Mouse (Mus musculus): ENCODE data around the gene Slc12a3.

Gene Slc12a3

DNA sequence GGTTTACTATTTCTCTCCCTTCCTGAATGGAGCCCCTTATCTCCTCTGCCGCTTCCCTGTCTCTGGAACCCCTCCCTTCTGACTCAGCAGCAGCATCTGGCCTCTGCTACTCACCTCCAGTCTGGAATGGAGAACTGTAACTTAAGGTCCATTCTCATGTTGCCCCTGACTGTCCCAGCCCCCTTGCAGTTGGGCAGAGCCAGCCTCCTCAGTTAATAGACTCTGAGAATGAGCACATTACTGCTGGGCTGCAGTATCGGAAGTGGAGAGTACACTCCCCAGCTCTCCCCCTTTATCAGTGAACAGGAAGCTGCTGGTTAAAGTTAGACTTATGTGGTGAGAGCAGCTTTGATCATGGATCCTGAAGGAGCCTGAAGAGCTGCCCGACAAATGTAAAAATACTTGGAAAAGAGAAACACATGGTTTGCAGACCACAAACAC lies 46.6 kb downstream of the Slc12a3 start:
- DNase-seq (ENCODE audit: low spot score): no peak

DNA sequence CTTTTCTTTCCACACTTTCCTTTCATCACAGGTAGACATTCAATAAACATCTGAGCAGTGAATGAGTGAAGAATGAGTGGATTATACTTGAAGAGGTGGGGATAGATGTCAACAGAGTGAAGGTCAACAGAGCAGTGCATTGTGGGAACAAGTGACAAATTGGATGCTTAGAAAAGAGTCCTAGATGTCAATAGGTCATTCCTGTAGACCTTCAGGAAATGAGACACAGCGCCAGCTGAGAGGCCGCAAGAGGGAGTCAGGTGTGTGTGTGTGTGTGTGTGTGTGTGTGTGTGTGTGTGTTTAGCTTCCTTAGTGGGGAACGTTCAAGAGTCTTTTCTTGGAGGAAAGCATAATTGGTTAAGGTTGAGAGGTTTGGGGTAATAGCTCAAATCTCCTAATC lies 47.2 kb downstream of the Slc12a3 start:
- no peak for DNase-seq (ENCODE audit: low spot score)

DNA sequence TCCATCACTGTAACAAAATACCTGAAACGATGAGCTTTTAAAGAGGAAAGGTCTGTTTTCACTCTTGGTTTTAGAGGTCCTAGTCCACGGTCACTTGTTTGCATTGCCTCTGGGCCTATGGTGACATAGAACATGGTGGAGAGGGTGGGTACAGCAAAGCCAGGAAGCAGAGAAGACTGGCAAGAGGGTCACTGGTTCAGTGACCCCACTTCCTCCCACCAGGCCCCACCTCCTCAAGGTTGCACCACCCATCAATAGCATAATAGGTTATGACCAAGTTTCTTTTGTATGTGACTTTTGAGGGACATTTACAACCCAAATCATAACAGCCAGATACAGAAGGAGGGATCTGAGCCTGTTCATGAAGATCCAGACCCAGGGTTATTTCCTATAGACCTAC lies 47.6 kb downstream of the Slc12a3 start:
- no peak for DNase-seq (ENCODE audit: low spot score)

DNA sequence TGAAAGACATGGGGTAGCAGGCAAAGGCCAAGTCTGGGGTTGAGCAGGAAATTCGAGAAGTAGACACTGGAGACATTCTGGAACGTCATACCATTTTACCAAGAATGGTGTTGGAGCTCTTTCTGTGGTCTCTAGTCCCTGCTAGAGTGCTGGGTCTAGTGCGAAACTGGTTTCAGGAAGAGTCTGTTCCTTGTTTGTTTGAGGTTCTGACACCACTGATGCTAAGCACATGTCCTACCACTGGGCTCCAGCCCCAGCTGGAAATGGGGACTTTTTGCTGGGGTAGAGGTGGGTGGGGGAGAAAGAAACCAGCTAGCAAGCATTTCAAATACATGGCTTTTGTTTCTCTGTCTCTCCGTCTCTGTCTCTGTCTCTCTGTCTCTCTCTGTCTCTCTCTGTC lies 48.0 kb downstream of the Slc12a3 start:
- DNase-seq (ENCODE audit: low spot score): no peak

DNA sequence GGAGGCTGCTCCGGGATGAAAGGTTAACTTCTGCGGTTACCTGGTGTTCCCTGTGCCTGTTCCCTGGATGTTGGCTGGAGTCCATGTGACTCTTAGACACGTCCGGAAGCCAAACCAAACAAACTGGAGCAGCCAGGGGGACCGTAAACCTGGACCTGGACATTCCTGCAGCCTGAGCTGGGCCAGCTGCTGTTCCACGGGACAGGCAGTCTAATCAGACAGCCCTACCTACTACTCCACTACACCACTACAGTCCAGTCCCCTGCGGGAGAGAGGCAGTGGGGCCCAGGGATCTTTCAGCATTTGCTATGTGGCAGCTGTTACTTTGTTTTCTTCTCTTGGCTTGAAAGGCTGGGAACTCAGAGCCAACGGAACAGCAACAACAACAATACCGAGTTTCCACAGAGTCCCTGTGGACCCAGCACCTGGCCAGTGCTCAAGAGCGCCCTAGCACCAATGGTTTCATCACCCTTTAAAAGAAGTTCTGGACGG lies 48.8 kb downstream of the Slc12a3 start:
- peak; percentile 71 for DNase-seq (ENCODE audit: low spot score)

DNA sequence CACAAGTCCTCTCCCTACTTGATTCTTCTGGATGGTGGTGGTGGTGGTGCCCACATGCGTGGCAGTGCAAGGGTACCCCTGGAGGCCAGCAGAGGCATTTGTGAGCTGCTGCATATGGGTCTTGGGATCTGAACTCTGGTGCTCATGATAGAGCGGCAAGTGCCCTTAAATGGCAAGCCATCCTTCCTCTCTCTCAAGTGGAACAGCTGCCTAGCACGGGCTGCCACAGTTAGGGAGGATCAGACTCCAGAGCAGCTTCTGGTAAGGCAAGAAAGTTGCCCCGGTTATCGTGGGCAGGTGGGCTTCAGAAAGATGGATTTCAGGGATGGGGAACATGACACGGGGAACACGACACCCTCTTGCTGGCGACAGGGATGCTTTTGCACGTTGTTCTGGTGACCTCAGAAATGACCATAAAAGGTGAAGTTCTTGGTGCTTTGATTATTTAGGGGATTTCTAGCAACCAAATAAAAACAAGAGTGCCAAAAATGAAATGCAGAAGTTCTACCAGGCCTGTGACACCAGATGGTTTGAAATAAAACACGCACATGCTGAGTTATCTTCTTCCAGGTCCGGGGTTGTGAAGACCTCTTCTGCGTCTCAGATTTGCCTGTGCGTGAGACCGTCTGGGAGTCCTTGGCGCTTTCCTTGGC lies 49.9 kb downstream of the Slc12a3 start:
- DNase-seq (ENCODE audit: low spot score): no peak

DNA sequence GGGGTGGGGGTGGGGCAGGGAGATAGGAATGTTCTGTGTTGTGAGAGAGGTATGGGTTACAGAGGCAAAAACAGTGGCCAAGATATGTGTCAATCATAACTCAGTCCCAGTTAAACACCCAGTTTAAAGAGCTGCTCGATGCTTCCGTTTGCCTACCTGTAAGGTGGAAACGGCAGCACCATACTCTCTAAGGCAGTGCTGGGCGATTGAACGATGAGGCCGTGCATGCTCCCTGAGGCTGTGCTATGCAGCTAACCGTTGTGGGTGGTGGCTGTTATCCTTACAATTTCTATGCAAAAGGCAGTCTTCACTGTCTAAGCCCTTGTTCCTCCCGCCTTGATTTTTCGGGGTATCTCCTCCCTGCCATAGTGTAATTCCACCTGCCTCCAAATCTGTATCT lies 50.7 kb downstream of the Slc12a3 start:
- DNase-seq (ENCODE audit: low spot score): no peak

DNA sequence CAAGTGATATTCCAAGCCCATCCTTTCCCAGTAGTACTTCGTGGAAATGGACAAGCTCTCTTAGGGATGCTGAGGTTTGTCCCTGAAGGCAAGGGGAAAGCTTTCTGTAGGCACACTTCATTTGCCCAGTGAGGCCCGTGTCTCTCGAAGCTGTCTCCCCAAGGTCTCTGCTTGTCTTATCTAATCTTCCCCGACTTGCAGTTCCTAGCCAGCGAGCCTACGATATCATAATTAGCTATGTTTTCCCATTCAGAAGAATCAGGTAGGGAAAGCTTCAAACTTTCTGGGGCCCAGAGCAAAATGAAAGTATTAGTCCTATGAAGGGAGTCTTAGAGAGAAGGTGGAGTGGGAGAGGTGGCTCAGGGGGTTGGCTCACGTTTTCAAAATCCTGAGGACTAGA lies 55.2 kb downstream of the Slc12a3 start:
- no peak for DNase-seq (ENCODE audit: low spot score)

DNA sequence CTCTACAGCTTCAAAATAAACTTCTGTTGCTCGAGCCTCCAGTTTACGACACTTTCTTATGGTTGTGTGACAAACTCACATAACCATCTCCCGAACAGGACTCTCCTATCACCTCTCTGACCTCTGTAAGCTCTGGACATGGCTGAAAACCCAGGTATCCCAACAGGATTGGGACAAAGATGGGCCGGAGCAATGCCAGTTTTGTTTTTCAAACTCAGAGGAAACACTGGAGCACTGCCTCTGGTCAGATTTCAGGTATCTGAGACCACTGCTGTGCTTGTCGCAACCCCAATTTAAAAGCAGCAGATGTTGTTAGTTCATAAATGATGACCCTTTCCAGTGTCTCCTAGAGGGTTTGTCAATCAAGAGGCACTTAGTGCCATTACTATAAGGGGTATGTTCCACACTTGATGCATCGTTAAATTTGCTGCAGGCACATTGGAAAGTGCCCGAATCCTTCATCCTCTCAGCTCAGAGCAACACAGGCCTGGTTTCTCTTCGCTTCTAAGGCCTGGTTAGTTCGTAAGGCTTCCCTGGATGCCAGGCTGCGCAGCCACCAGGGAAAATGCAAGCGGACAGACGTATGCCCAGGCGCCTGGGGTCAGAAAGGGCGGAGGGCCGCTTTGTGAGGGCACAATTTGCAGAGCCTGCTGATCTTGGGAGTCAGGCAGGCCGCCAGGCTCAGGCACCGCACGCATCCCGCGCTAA lies 56.7 kb downstream of the Slc12a3 start:
- no peak for DNase-seq (ENCODE audit: low spot score)

DNA sequence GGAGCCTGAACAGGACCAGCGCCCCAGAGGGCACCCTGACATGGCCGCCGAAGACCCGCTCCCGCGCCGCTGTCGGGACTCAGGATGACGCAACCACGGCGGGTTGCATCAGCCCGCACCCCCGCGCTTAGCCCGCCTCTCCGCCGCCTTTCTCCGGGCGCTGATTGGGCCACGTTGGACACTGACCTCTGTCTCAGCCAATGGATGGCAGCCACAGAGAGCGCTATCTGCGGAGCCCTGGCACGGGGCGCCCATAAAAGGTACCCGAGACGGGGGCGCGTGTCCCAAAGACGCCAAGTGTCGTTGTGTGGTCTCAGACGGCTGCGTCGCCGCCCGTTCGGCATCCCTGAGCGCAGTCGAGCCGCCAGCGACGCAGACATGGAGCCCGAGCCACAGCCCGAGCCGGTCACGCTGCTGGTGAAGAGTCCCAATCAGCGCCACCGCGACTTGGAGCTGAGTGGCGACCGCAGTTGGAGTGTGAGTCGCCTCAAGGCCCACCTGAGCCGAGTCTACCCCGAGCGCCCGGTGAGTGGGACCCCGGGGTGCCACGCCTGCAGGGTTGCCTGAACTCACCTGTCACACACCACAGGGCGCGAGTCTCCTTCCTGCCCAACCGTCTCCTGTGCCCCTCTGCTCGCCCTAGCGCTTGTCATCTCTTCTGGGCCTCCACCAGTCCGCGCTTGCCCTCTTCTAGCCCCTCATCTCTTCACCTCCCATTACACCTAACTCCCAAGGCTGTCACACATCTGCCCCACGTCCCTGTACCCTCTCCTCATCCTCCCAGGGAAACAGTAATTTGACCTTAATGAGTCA lies 57.4 kb downstream of the Slc12a3 start, which contains the start of gene Herpud1:
TSS of gene Herpud1 (plus strand) at position 225 of the 813 bp plus-strand sequence.
- DNase-seq (ENCODE audit: low spot score): peak; percentile 95

DNA sequence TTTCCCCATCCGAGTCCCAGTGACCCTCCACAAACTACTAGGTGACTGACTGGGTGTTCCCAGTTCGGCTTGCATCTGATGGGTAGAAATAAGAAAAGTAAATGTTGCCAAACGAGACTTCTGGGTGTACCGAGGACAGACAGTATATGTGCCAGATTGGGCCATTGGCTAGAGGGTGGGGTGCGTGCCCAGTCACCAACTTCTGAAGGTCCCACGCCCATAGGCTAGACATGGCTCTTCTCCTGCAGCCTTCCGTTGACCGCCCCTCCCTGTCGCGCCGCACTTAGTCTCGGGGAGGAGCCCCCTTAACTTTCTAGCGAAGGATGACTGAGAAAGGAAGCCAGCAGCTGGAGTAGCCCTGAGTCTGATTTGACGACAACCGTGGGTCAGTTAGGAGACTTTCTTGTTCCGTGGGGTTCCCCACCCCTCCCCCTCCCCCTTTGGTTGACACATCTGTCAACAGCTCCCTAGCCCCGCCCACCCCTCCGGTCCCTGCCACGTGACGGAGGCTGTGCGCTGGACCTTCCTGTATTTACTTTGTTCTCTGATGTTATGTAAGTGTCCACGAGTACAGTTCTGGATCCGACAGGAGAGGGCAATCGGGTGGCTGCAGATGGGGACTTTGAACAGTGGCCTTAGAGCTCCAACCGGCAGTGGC lies 58.2 kb downstream of the Slc12a3 start:
- peak; percentile 73 for DNase-seq (ENCODE audit: low spot score)

DNA sequence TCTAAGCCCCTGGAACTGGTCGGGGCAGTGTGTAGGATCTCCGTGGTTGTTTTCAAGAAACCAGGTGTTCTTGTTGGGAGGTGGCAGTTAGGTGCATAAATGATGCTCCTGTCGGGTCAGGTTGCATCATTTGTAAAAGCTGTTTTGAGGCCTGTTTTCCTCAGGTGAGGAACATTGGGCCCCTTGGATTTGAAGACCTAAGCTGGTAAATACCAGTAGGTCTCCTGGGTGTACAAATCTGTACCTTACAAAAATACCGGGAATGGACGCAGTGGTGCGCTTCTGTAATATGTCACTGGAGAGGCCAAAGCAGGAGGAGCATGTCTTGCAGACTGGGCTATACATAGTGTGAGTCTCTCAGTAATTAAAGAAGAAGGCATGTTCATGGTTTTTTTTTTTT lies 58.8 kb downstream of the Slc12a3 start:
- no peak for DNase-seq (ENCODE audit: low spot score)

DNA sequence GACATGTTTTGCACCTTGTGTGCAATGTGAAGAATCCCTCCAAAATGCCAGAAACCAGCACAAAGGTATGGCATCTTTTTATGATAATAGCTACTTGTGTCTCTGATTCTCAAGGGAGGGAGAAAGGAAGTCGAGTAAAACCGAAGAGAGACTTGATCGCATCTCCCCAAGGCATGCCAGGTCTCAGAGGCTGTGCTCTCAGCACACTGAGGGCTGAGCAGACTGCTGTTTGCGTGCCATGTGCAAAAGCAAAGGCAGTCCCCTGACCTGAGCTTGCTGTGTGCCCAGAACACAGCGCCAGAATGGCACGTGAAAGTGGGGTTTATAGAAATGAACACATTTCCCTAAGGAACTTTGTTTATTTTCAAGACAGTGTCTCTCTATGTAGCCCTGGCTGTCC lies 60.5 kb downstream of the Slc12a3 start:
- DNase-seq (ENCODE audit: low spot score): no peak

DNA sequence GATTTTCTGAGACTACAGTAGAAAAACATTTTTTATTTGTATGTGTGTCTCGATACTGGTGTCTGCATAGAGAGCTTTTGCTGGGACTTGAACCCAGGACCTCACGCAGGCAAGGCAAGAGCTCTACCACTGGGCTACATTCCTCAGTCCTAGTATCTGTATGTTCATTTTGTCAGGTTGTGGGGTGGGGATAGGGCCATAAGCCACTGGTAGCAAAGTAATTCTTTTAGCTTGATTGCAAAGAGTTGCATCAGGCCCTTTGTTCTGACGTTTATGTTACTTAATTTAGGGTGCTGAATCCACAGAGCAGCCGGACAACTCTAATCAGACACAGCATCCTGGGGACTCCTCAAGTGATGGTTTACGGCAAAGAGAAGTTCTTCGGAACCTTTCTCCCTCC lies 61.4 kb downstream of the Slc12a3 start:
- DNase-seq (ENCODE audit: low spot score): no peak

DNA sequence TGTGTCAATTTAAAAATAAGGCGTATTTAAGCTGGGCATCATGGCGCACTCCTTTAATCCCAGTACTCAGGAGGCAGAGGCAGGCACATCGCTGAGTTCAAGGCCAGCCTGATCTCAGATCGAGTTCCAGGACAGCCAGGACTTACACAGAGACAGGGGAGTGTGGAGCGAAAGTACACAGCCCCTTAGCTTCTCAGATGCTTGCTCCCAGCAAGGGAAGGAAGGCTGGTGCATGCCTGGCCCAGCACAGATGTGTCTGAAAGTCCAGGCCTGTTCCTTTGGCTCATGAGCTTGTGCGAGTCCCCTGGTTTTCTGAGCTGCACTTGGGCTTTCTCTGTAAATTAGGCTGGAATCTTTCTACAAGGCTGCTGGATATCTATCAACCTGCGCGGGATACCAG lies 61.9 kb downstream of the Slc12a3 start:
- DNase-seq (ENCODE audit: low spot score): no peak

DNA sequence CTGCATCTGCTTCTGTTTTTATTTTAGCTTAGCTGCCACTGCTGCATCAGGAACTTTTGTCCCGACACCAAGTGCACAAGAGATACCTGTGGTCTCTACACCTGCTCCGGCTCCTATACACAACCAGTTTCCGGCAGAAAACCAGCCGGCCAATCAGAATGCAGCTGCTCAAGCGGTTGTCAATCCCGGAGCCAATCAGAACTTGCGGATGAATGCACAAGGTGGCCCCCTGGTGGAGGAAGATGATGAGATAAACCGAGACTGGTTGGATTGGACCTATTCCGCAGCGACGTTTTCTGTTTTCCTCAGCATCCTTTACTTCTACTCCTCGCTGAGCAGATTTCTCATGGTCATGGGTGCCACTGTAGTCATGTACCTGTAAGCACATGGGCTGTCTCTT lies 63.1 kb downstream of the Slc12a3 start:
- DNase-seq (ENCODE audit: low spot score): no peak

DNA sequence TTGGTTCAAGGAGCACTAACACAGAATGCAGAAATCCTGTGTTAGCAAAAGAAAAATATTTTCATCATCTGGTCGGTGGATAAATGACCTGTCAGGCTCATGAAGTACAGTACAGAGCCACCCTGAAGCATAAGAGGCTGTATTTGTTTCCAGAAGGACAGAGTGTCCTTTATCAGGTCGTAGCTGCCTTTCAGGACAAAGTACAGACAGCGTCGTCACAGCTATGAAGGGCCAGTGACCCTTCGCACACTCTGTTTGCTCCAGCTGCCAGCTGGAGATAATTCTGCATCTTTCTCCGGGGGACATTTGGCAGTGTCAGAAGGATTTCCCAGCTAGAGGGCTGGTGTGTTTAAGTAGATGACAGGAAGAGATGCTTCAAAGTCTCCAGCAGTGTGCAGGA lies 63.6 kb downstream of the Slc12a3 start:
- no peak for DNase-seq (ENCODE audit: low spot score)

DNA sequence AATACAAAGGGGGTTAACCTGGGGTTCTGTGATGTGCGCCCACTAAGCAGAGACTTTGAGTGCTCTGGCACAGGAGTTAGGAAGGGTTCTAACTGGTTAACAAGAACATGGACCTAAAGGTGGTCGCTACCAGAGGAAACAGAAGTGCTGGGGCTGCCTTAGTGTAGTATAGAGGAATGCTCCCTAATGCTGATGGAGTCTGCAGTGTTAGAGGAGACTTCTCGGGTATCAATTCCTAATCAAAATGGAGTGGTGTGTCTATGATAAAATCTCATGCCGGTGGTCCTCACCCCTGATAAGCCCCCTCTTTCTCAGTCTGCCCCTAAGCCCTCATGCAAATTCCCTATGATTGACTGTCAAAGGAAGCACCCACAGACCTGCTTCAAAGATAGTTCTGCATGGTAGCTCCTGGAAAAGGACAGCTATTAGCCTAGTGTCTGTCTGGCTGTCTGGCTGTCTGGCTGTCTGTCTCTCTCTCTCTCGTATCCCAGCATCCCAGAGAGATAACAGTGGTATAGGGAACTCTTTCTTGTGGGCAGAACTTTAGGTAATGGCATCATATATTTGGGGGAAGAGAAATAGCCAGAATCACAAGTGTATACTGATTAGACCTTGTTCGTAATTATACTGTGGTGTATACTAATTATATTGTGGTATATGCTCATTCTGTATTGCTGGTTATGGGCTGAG lies 67.0 kb downstream of the Slc12a3 start:
- DNase-seq (ENCODE audit: low spot score): no peak

DNA sequence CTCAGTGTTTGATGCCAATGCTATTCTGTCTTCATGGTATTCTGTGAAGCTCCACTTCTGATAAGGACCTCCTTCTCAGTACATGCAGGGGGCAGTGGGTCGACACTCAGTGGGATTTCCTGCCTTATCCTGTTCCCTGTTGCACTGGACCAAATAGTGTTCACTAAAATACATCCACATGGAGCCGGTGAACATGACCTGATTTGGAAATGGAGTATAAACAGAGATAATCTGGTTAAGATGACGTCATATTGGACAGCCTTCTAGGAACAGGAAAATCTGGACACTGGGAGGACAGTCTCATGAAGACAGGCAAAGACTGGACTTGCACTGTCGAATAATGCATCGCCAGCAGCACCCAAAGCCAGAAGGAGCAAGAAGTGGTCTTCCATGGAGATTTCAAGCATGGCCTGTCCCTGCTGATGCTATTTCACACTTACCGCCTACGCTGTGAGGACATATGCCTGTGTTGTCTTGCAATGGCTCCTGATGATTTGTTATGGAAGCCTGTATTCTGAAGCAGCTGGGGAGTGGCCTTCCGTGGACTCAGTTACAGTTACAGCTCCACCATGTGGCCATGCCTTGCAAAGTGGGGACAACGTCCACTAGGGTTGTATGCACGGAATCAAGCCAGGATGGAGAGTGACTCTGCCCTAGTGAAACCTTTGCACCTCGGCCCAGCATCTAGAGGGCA lies 68.1 kb downstream of the Slc12a3 start:
- no peak for DNase-seq (ENCODE audit: low spot score)

DNA sequence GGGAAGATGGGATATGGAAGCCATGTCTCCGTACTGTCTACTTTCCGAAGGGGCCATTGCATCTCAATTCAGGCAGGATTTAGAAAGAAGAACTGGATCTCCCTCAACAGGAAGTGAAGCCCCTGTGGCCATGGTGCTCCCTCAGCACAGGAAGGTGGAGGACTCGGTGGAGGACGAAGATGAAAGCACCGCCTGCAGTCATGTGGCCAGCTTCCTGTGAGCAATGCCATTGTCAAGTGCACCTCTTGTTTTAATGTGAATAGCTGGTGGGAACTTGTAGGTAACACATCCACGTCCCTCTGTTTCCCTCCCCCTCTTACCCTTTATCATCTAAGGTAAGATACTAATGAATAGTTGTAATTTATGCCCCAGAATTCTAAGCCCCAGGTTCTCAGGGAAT lies 69.6 kb downstream of the Slc12a3 start:
- no peak for DNase-seq (ENCODE audit: low spot score)

DNA sequence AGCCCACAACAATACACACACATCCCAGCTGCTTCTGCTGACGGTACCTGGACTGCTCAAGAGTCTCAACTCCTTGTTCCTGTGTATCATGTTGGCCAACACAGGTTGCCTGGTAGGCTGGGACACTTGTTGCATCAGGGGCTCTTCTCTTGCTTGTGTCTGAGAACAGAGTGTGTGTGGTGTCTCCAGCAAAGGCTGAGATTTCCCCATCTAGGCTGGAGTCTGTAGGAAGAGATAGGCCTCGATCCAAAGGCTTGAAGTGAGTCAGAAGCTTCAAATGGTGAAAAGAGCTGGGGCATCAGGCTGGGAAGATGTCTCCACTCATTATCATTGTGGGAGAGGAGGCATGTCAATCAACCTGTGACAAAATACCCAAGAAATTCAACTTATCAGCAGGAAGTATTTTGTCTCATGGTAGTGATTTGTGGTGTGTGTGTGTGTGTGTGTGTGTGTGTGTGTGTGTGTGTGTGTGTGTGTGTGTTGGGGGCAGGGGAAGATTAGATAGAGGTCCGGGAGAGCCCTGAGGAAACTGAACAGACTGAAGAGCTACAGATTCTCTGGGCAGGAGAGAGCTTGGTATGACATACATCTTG lies 70.5 kb downstream of the Slc12a3 start:
- DNase-seq (ENCODE audit: low spot score): no peak

All from testis, postnatal 14 days (tissue).